Mouse (Mus musculus): ENCODE measurements around the gene Tns4. TPM values are rescaled to one million over a fixed set of nuclear protein-coding genes. Genes with fewer than 3 reads are reported as not detected.

Gene Tns4
- polyA plus RNA-seq, 1 experiment from 2014 or later, result 0.22 TPM

DNA sequence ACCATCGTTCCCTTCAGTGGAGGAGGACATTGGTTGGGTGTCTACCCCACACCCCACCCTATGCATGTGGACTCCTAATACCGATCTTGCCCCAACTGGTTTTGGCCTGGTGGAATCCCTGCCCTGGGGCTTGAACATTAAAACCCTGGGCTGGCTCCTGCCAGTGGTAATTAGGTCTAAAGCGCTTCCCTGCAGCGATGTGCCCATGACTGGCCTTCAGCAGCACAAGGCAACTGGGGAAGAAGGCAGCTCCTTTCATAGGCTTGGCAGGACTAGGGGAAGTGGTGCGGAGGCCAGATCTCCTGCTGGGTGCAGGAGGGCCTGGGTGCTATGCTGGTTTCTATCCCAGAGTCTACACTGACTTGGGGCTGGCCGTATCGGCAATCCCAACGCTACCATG, 5.6 kb downstream of the Tns4 start:
- H3K4me1 ChIP-seq (ENCODE audit: control insufficient read depth, insufficient read depth, low read length), result peaks cover 4% of the 10 kb centered on the region
- H3K36me3 ChIP-seq (replicated peaks; ENCODE audit: control insufficient read depth, insufficient read depth, low read depth, low read length), result no peaks in the 10 kb centered on the region
- H3K27me3 ChIP-seq (ENCODE audit: control insufficient read depth, insufficient read depth, low read length), result no peaks in the 10 kb centered on the region
- no peak overlapping the region for H3K27ac ChIP-seq (replicated peaks; ENCODE audit: low read depth, low read length)
- H3K4me2 ChIP-seq (ENCODE audit: low read depth, low read length), result no peak overlapping the region
- no peaks in the 10 kb centered on the region for H3K9me3 ChIP-seq (replicated peaks; ENCODE audit: control insufficient read depth, low read length)
- no peak for ATAC-seq (replicated peaks; ENCODE audit: insufficient number of reproducible peaks, low FRiP score, low TSS enrichment, low read depth)
- 88% methylated on average over 8 of the region's 8 CpGs for WGBS
- H3K4me3 ChIP-seq (ENCODE audit: low read depth, low read length), result no peak overlapping the region
- no peak overlapping the region for H3K9ac ChIP-seq (replicated peaks; ENCODE audit: low read length)
- no peak for DNase-seq (ENCODE audit: low spot score)

DNA sequence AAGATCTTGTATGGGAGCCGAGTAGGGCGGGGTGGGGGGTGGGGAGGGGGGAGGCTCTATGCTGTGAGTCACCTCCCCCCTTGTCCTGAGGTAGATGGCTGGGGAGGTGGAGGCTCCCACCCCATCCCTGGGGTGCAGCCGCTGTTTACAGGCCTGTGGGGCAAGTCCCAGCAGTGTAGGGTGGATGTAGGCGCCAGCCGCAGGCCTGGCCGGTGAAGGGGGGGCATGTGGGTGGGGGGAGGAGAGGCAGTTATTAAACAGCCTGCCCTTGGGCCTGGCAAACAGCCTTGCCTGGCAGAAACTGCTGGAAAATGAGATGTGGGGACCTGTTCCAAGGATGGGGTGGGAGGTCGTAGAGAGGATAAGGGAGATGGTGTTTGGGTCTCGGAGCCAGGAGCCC, 7.0 kb downstream of the Tns4 start:
- ATAC-seq (replicated peaks; ENCODE audit: insufficient number of reproducible peaks, low FRiP score, low TSS enrichment, low read depth) (0 out of 2 replicates have a peak, but pooled peaks have one; percentile 40), DNase-seq (ENCODE audit: low spot score) (no peak)
- Histone ChIP-seq H3K27ac (replicated peaks; ENCODE audit: low read depth, low read length) (no peak overlapping the region), H3K36me3 (replicated peaks; ENCODE audit: control insufficient read depth, insufficient read depth, low read depth, low read length) (no peaks in the 10 kb centered on the region), H3K4me1 (ENCODE audit: control insufficient read depth, insufficient read depth, low read length) (peaks cover 8% of the 10 kb centered on the region), H3K9ac (replicated peaks; ENCODE audit: low read length) (no peak overlapping the region), H3K27me3 (ENCODE audit: control insufficient read depth, insufficient read depth, low read length) (no peaks in the 10 kb centered on the region), H3K4me3 (ENCODE audit: low read depth, low read length) (no peak overlapping the region), H3K9me3 (replicated peaks; ENCODE audit: control insufficient read depth, low read length) (no peaks in the 10 kb centered on the region), H3K4me2 (ENCODE audit: low read depth, low read length) (no peak overlapping the region)
- 64% methylated on average over 8 of the region's 8 CpGs for WGBS

DNA sequence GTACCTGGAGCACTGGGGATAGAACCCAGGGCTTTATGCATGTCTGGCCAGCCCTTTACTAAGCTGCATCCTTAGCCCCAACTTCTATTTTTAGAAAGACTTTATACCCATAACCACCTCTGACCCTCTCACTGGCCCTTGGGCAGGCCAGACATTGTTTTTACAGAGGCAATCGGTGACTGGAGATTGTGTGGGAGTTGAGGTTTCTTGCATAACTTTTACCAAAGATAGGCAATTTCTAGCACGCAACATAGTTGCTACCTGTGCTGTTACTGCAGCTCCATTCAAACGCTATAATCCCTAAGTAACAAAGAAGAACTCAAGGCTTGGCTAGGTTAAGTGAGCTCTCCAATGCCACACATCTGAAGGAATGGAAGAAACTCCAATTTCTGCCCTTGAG, 7.5 kb downstream of the Tns4 start:
- H3K4me3 ChIP-seq (ENCODE audit: low read depth, low read length), result no peak overlapping the region
- H3K27me3 ChIP-seq (ENCODE audit: control insufficient read depth, insufficient read depth, low read length), result no peaks in the 10 kb centered on the region
- H3K9ac ChIP-seq (replicated peaks; ENCODE audit: low read length), result no peak overlapping the region
- peaks cover 8% of the 10 kb centered on the region for H3K4me1 ChIP-seq (ENCODE audit: control insufficient read depth, insufficient read depth, low read length)
- no peaks in the 10 kb centered on the region for H3K36me3 ChIP-seq (replicated peaks; ENCODE audit: control insufficient read depth, insufficient read depth, low read depth, low read length)
- H3K9me3 ChIP-seq (replicated peaks; ENCODE audit: control insufficient read depth, low read length), result no peaks in the 10 kb centered on the region
- H3K4me2 ChIP-seq (ENCODE audit: low read depth, low read length), result no peak overlapping the region
- WGBS, result 66% methylated on average over 3 of the region's 3 CpGs
- H3K27ac ChIP-seq (replicated peaks; ENCODE audit: low read depth, low read length), result no peak overlapping the region
- DNase-seq (ENCODE audit: low spot score) (no peak), ATAC-seq (replicated peaks; ENCODE audit: insufficient number of reproducible peaks, low FRiP score, low TSS enrichment, low read depth) (no peak)

DNA sequence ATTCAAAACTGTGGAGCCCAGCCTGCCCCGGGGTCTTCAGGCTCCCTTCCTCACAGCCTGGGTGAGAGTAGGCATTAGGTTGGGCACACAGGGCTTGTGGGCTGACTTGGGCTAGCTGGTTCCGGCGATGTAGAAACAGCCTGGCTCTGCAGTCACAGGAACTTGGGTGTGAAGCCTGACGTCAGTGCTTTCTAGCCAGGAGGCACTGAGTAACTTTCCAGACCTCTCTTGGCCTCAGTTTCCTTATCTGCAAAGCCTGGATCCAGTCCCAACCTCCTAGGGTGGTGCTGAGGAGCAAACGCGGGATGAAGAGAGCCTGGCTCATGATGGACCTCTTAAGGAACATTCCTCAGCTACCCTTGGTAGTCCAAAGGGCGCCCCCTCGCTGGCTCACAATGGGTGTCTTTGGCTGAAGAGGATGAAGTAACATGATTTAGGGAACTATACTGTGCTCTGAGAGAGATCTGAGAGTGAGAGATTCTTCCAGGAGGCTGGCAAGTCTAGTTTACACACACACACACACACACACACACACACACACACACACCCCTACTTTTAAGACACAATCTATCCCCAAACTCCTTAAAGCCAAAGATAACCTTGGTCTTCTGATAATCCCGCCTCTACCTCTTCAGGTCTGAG, 8.1 kb downstream of the Tns4 start:
- WGBS, result 84% methylated on average over 9 of the region's 9 CpGs
- Histone ChIP-seq H3K27ac (replicated peaks; ENCODE audit: low read depth, low read length) (no peak overlapping the region), H3K9me3 (replicated peaks; ENCODE audit: control insufficient read depth, low read length) (no peaks in the 10 kb centered on the region), H3K27me3 (ENCODE audit: control insufficient read depth, insufficient read depth, low read length) (no peaks in the 10 kb centered on the region), H3K9ac (replicated peaks; ENCODE audit: low read length) (no peak overlapping the region), H3K4me1 (ENCODE audit: control insufficient read depth, insufficient read depth, low read length) (peaks cover 8% of the 10 kb centered on the region), H3K4me2 (ENCODE audit: low read depth, low read length) (no peak overlapping the region), H3K4me3 (ENCODE audit: low read depth, low read length) (no peak overlapping the region), H3K36me3 (replicated peaks; ENCODE audit: control insufficient read depth, insufficient read depth, low read depth, low read length) (no peaks in the 10 kb centered on the region)
- ATAC-seq (replicated peaks; ENCODE audit: insufficient number of reproducible peaks, low FRiP score, low TSS enrichment, low read depth), result no peak
- DNase-seq (ENCODE audit: low spot score), result no peak

DNA sequence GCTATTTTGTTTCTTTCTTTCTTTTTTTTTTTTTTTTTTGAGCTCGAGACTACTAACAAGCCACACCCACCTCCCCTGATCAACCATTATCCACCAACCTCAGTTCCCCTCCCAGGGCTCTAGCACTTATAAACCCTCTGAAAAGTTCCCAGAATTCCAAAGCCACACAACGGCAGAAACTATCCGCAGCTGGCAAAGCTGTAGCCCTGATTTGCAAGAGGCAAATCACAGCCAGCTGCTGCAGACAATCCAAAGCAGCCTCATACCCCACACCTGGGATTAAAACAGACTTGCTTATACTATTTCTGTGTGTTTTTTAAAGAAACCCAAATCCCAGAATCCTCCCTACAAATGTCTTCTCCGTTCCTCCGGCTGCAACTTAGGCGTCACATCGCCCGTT, 11.2 kb downstream of the Tns4 start:
- H3K9ac ChIP-seq (replicated peaks; ENCODE audit: low read length), result no peak overlapping the region
- peak; percentile 57 for DNase-seq (ENCODE audit: low spot score)
- no peak for ATAC-seq (replicated peaks; ENCODE audit: insufficient number of reproducible peaks, low FRiP score, low TSS enrichment, low read depth)
- peaks cover 13% of the 10 kb centered on the region for H3K4me1 ChIP-seq (ENCODE audit: control insufficient read depth, insufficient read depth, low read length)
- H3K9me3 ChIP-seq (replicated peaks; ENCODE audit: control insufficient read depth, low read length), result no peaks in the 10 kb centered on the region
- WGBS, result 67% methylated on average over 8 of the region's 8 CpGs
- no peaks in the 10 kb centered on the region for H3K27me3 ChIP-seq (ENCODE audit: control insufficient read depth, insufficient read depth, low read length)
- H3K4me2 ChIP-seq (ENCODE audit: low read depth, low read length), result no peak overlapping the region
- H3K4me3 ChIP-seq (ENCODE audit: low read depth, low read length), result no peak overlapping the region
- no peaks in the 10 kb centered on the region for H3K36me3 ChIP-seq (replicated peaks; ENCODE audit: control insufficient read depth, insufficient read depth, low read depth, low read length)
- no peak overlapping the region for H3K27ac ChIP-seq (replicated peaks; ENCODE audit: low read depth, low read length)

DNA sequence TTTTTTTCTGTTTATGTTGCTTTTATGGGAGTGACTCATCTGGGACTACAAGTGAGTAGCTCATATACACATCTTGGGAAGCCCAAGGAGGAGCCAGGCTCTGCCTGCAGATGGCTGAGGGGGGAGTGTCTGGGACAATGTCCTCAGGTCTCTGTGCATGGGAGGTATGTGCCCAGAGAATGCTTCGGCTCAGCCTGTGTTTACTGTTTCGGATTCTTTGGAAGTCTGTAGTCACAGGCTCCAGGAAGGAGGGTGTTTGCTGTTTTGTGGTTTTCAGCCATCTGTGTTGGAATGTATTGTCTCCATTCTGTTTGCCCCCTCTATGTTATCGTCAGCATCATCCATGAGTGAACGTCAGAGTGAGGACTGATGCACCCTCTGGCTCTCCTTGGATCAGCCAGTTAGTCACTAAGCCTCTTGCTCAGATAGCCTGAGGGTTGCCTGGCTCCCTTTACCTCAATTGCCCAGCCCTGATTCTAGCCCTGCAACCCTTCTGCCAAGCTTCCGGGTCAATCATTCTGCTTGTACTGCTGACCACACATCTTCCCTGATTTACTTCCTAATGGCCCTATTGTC, 12.3 kb downstream of the Tns4 start:
- no peaks in the 10 kb centered on the region for H3K9me3 ChIP-seq (replicated peaks; ENCODE audit: control insufficient read depth, low read length)
- no peaks in the 10 kb centered on the region for H3K27me3 ChIP-seq (ENCODE audit: control insufficient read depth, insufficient read depth, low read length)
- no peak for ATAC-seq (replicated peaks; ENCODE audit: insufficient number of reproducible peaks, low FRiP score, low TSS enrichment, low read depth)
- no peaks in the 10 kb centered on the region for H3K36me3 ChIP-seq (replicated peaks; ENCODE audit: control insufficient read depth, insufficient read depth, low read depth, low read length)
- peaks cover 18% of the 10 kb centered on the region for H3K4me1 ChIP-seq (ENCODE audit: control insufficient read depth, insufficient read depth, low read length)
- 71% methylated on average over 5 of the region's 5 CpGs for WGBS
- H3K4me2 ChIP-seq (ENCODE audit: low read depth, low read length), result no peak overlapping the region
- DNase-seq (ENCODE audit: low spot score), result no peak
- H3K27ac ChIP-seq (replicated peaks; ENCODE audit: low read depth, low read length), result no peak overlapping the region
- no peak overlapping the region for H3K9ac ChIP-seq (replicated peaks; ENCODE audit: low read length)
- H3K4me3 ChIP-seq (ENCODE audit: low read depth, low read length), result no peak overlapping the region

DNA sequence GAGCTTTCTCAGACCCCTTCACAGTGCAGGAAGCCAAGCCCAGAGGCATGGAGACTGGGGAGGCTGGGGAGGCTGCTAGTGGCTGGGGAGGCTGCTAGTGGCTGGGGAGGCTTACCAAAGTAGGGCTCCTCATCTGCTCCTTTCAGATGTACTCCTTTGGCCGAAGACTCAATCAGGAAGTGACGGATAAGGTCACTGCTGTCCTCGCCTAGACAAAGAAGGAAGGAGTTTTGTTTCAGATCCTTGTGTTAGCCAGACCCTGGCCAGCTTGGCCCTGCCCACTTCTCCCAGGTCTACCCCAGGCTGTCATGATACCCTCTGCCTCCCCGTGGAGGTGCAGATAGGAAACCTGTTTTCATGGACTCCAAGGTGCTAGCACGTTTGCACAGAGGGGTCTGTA, 15.3 kb downstream of the Tns4 start:
- peaks cover 18% of the 10 kb centered on the region for H3K4me1 ChIP-seq (ENCODE audit: control insufficient read depth, insufficient read depth, low read length)

DNA sequence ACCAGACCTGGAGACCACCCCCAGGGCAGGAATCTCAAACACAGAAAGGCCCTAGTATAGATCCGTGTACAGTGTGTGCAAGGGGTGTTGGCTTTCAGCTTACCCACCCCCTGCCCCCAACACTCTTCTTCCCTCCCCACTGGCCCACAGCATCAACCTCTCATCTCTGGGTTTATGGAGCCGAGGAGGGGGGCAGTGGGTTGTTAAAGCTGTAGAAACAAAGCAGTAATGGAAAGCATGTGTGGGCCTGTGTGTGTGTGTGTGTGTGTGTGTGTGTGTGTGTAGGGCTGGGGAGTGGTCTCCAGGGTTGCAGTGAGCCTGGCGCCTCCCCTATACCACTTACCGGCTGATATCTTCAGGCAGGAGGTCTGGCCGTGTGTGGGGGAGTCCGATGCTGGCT, 17.2 kb downstream of the Tns4 start:
- H3K4me3 ChIP-seq (ENCODE audit: low read depth, low read length), result no peak overlapping the region
- no peaks in the 10 kb centered on the region for H3K9me3 ChIP-seq (replicated peaks; ENCODE audit: control insufficient read depth, low read length)
- H3K9ac ChIP-seq (replicated peaks; ENCODE audit: low read length), result no peak overlapping the region
- no peak overlapping the region; the same call in 1 of the 2 replicates for H3K4me2 ChIP-seq (ENCODE audit: low read depth, low read length)
- H3K4me1 ChIP-seq (ENCODE audit: control insufficient read depth, insufficient read depth, low read length), result peaks cover 12% of the 10 kb centered on the region
- peak; percentile 95 for DNase-seq (ENCODE audit: low spot score)
- 3% methylated on average over 6 of the region's 6 CpGs for whole genome bisulfite sequencing
- H3K27ac ChIP-seq (replicated peaks; ENCODE audit: low read depth, low read length), result peak overlapping the region; percentile 88
- H3K36me3 ChIP-seq (replicated peaks; ENCODE audit: control insufficient read depth, insufficient read depth, low read depth, low read length), result no peaks in the 10 kb centered on the region
- ATAC-seq (replicated peaks; ENCODE audit: insufficient number of reproducible peaks, low FRiP score, low TSS enrichment, low read depth), result peak; percentile 93
- no peaks in the 10 kb centered on the region for H3K27me3 ChIP-seq (ENCODE audit: control insufficient read depth, insufficient read depth, low read length)

More for the DNA sequence above, 15.3 kb downstream of the Tns4 start:
- no peak overlapping the region for H3K4me2 ChIP-seq (ENCODE audit: low read depth, low read length)
- H3K27ac ChIP-seq (replicated peaks; ENCODE audit: low read depth, low read length), result peak overlapping the region; percentile 43; the same call in 1 of the 2 replicates
- no peak overlapping the region for H3K4me3 ChIP-seq (ENCODE audit: low read depth, low read length)
- 51% methylated on average over 5 of the region's 5 CpGs for WGBS
- H3K27me3 ChIP-seq (ENCODE audit: control insufficient read depth, insufficient read depth, low read length), result no peaks in the 10 kb centered on the region
- DNase-seq (ENCODE audit: low spot score), result no peak
- ATAC-seq (replicated peaks; ENCODE audit: insufficient number of reproducible peaks, low FRiP score, low TSS enrichment, low read depth), result no peak
- H3K36me3 ChIP-seq (replicated peaks; ENCODE audit: control insufficient read depth, insufficient read depth, low read depth, low read length), result no peaks in the 10 kb centered on the region
- H3K9ac ChIP-seq (replicated peaks; ENCODE audit: low read length), result no peak overlapping the region
- H3K9me3 ChIP-seq (replicated peaks; ENCODE audit: control insufficient read depth, low read length), result no peaks in the 10 kb centered on the region

Data from embryonic facial prominence, embryonic 11.5 days (tissue).